Mouse (Mus musculus) right cerebral cortex, postnatal 36 days (tissue): ENCODE measurements around the gene Fut2.

ENCODE experiments used
- DNase-seq, 2 experiments: peaks; one replicate each; pipeline ENCODE4 v3.0.0; 2022; ENCODE audit warnings: low spot score in 2 of 2, mixed read lengths in 1 of 2

Fut2 gene

DNA sequence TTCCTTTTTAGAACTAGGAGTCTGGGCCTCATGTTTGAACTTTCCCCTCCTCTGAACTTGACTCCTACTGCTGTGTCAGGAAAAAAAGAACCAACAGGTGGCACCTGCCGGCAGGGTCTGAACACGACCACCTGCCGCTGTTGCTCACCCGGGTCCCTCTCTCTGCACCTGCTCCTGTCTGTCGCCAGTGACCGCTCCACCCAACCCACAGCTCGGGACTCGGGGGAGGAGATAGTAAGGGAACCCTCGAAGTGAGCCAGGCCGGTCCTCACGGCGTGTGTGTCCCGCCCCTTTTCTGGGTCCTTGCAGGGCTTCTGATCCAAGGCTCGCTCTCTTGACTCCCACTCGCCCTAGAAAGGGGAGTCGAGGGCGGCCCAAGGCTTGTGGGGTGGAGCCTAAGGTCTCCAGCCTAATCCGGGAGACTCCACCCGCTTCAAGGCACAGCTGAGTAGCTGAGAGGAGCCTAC is 26.6 kb downstream of the Fut2 start, which contains the start of gene Mamstr:
TSS of gene Mamstr (plus strand) at position 417 of the 467 bp plus-strand sequence.
- no peak for DNase-seq

DNA sequence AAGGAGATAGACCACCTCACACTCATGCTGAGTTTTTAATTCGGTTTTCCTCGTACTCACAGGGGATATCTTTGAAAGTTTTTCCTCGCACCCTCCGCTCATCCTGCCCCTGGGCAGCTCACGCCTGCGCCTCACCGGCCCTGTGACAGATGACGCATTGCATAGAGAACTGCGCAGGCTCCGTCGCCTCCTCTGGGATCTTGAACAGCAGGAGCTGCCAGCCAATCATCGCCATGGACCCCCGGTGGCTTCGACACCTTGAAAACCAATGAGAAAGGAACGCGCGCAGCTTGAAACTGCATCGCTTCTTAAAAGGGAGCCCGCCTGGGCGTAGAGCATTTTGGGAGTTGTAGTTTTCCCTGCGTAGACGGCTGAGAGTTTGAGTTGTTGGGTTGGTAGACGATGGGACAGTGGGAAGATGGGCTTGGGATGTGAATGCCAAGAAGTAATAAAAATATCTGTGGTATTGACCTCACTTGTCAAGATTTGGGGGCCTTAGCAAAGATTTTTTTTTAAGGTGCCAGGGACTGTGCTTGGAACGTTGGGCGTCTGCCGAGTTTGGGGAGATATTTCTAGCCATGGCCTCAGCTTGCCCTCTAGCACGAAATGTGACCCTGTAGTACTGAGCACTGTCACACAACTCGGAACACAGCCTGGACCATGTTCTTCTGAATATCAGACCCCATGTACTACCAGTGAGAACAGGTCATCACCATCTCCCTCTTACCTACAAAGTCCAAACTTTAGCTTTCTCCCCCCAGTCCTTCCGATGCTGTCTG is 27.4 kb downstream of the Fut2 start:
- peak; percentile 97 to 98 for DNase-seq

DNA sequence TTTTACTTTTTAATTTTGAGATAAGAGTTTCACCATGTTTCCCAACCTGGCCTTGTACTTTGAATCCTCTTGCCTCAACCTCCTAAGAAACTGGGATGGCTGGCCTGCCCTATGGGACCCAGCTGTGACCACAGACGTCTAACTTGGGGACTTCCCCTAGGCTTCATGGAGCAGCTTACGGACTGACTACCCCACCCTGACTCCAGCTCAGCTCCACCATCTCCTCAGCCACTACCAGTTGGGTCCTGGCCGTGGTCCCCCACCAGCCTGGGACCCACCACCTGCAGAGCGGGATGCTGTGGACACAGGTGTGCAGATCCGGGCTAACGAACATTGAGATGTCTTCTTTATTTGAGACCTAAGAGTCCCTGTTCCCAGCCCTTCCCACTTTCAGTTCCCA is 28.5 kb downstream of the Fut2 start:
- DNase-seq: no peak

DNA sequence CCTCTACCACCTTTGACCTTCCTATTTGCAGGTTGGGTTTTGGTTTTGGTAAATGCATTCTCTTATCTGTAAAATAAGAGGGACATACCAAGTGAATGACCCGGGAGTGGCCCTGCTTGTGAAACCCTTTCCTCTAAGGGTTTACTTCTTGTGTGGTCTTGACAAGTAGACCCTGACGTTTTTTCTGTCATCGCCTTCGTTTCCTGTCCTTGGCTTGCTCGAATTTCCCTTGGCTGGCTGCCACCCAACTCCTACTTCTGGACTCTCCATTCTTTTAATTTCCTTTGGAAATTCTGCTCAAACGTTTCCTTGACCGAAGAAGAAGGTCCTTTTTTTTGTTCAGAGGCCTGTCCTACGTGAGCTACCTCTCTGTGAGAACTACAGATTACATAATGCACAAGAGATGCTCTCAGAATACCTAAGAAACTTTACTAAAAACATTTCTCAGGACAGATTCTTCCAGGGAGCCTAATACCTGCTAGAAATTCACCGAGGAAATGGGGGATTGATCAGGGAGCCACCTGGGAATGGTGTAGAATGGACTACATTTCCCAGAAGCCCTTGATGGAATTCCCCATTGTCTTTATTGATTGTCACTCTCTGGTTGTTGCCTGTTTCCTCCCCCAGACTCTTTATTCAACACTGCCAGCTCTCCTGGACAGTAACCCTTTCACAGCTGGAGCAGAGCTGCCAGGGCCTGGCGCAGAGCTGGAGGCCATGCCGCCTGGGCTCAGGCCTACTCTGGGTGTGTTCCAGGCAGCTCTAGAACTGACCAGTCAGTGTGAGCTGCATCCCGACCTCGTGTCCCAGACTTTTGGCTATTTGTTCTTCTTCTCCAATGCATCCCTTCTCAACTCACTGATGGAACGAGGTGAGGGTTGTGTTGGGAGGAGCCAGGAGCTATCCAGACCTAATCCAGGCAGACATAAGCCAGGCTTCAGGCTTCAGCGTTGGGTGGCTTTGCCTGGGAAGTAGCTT is 30.2 kb downstream of the Fut2 start:
- DNase-seq: no peak

DNA sequence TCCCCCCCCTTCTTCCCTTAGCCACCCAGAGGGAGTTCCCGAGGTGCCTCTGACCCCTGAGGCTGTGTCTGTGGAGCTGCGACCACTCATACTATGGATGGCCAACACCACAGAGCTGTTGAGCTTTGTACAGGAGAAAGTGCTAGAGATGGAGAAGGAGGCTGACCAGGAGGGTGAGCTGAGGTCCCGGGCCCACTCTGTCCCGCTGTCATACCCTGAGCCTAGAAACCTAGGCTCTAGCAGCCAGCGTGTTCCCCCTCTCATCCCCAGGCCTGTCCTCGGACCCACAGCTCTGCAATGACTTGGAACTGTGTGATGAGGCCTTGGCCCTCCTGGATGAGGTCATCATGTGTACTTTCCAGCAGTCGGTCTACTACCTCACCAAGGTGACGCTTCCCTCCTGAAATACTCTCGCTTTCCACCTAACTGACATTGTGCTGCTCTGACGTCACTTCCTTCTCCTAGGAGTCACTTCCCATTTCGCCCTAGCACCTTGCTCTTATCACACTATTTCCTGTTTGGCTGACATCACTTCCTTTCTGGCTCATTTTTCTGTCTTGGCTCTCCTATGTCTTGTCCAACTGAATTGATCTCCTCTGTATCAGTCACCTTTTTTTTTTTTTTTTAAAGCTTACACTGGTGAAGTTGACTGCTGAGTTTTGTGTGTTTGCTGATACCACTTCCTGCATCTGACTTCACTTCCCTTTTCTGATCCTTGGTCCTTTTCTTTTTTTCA is 31.1 kb downstream of the Fut2 start:
- no peak for DNase-seq

DNA sequence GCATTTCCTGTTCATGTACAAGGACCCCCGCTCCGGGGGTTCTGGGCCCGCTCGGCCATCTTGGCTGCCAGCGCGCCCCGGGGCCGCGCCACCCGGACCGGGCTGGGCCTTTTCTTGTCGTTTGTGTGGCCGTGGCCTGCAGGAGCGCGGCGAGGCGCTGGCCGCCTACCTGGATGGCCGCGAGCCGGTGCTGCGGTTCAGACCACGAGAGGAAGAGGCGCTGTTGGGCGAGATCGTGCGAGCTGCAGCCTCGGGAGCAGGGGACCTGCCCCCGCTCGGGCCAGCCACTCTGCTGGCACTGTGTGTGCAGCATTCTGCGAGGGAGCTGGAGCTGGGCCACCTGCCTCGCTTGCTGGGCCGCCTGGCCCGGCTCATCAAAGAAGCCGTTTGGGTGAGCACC is 33.7 kb downstream of the Fut2 start:
- DNase-seq: no peak

DNA sequence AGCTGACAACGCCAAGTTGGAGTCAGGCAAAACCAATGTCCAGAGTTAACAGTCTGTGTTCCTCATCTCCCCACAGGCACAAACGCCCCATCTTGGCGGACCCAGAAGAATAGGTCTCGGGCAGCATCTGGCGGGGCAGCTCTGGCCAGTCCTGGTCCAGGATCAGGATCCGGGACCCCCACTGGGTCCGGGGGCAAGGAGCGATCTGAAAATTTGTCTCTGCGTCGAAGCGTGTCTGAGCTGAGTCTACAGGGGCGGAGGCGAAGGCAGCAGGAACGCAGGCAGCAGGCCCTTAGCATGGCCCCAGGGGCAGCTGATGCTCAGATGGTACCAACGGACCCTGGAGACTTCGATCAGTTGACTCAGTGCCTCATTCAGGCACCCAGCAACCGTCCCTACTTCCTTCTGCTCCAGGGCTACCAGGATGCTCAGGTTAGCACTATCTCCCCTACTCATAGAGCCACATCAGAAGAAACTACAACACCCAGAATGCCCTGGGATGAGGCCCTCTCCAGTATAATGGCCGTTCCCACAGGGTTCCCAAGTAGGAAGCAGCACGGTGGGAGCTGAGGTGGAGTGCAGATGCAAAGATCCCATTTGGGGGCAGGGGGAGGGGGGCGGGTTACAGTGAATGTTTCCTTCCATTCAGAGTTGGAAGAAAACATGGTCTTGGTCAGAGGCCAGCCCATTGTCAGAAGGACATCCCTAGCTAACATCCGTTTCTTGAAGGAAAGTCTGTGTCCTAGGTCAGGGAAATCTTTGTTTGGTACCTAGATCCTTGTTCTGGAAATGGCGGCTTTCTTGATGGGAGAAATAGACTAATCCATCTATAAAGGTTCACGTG is 35.9 kb downstream of the Fut2 start:
- DNase-seq: no peak

DNA sequence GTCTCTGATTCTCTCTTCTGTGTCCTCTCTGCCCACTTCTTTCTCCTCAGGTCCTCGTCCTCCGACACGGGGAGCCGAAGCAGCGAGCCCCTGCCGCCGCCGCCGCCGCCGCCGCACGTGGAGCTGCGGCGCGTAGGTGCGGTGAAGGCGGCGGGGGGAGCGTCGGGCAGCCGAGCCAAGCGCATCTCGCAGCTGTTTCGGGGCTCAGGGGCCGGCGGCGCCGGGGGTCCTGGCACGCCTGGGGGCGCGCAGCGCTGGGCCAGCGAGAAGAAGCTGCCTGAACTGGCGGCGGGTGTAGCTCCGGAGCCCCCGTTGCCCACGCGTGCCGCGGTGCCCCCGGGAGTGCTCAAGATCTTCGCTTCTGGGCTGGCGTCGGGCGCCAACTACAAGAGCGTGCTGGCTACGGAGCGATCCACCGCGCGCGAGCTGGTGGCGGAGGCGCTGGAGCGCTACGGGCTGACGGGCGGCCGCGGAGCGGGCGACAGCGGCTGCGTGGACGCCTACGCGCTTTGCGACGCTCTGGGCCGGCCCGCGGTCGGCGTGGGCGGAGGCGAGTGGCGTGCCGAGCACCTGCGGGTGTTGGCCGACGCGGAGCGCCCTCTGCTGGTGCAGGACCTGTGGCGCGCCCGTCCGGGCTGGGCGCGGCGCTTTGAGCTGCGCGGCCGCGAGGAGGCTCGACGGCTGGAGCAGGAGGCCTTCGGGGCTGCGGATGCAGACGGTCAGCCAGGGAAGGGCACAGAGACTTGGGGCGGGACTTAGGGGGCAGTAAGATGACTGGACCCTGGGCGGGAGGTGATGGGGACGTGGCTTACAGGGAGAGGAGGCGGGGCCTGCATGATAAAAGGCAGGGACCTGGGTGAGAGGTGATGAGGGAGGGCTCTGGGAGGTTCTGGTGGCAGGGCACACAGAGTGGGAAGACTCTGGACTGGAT is 37.6 kb downstream of the Fut2 start:
- peak; percentile 63 to 71 for DNase-seq

DNA sequence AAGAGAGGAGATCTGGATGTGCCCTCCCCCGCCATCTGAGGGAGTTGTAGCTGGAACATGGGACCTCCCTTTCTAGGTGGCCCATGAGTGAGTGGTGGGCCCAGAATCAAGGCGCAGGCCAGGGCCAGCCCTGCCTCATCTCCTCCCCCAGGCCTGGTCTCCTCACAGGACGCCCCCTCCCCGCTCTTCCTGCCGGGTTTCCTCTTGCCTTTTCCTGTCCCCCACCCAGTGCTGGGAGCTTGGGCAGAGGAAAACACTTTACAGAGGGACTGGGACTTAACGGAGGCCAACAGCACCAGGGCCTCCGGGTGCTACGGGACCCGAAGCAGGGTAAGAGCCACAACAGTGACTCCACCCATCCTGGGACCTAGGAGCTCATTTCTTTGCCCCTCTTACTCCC is 38.9 kb downstream of the Fut2 start, which contains the start of gene Rasip1:
TSS of gene Rasip1 (plus strand) at position 228 of the 400 bp plus-strand sequence.
- no peak for DNase-seq

DNA sequence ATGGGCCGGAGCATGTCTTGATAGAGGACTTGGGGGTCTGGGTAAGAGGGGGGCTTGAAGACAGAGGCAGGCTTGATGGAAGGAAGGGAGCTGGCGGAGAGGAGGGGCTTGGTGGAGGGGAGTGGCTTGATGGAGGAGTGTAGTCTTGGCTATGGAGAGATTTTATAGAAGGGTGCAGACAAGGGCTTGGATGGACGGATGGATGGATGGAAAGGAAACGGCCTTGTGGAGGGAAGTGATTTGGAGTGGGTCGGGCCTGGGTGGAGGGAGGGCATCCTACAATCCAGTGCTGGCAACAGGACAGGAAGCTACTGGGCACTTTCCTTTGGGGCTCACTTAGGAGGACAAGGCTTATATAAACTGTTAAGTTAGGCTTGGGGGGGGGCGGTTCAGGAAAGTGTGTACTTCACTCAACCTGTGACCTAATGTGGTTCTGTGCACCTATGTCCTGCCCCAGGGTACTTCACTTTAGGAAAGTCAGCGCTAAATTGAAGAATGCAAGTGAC is 39.6 kb downstream of the Fut2 start:
- no peak for DNase-seq

DNA sequence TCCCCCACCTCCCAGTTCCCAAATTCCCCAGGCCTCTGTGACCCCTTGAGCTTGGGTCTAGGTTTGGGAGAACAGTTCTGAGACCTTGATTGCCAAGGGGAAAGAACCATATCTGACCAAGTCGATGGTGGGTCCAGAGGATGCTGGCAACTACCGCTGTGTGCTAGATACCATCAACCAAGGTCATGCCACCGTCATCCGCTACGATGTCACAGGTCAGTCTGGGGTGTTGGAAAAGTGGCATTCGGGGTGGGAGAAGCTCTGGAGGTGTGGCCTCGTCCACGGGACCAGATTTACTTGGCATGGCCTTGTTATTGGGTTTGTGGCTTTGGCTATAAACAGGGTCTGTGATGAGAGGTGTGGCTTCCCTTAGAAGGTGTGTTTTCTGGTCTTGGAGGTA is 40.7 kb downstream of the Fut2 start:
- DNase-seq: no peak

DNA sequence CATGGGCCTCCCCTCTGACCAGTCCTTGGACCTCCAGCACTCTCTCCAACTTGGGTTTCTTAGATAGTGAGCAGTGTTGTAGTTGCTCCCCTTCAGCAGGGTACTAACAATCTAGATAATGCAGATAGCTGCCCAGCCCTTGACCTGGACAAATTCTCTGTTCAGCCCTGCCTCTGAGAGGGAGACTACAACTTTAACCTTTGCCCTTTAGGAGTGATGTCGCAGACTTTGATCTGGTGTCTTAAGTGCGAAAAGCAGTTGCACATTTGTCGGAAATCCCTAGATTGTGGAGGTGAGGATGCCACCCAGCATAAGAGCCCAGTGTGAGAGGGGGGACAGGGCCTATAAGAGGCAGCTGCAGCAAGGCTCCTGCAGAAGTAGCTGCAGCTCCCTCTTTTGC is 41.5 kb downstream of the Fut2 start:
- DNase-seq: no peak

DNA sequence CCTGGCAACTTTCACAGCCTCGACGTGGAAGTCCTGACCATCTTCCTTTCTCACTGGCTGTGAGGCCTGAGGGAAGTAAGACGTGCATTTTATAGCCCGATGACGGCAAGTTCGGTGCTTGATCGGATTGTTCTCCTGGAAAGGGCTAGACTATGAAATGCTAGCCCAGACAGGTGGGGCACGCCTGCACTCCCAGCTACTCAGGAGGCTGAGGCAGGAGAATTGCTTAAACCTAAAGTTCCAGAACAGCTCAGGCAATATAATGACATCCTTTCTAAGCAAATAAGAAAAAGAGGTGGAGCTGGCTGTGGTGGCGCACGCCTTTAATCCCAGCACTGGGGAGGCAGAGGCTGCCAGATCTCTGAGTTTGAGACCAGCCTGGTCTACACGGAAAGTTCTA is 42.7 kb downstream of the Fut2 start:
- DNase-seq: no peak

DNA sequence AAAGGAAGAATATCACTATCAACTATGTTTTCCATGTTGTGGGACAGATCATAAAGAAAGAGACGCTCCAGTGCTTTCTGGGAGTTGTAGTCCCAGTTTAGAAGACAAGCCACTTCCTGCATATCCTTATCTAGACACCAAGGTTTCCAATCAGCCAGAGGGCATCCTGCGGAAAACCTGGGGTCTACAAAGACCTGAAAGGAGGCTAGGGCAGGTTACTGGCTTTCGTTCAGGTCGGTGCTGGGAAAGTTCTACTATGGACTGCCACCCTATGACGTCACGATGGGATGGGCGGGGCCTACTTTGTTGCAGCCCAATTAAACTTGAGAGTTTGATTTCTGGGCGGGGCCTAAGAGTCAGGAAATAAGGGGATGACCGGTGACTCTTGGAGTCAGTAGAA is 44.8 kb downstream of the Fut2 start, which contains the start of gene Izumo1:
TSS of gene Izumo1 (plus strand) at position 369 of the 400 bp plus-strand sequence.
- no peak for DNase-seq

DNA sequence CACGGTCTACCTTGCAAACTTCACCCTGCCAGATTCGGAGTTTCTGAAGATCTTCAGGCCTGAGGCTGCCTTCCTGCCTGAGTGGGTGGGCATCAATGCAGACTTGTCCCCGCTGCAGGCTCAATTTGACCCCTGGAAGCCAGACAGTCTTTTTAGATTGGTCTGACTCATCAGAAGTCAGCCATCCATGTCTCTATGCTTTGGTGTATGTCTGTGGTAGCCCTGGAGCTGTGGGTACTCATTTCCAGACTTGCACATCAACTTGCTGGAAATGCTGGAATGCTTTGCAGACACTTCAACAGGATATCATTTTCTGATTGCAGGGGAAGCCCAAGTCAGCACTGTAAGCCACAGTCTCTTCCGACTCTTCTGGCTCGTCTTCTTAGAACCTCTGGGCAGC is 46.6 kb downstream of the Fut2 start:
- no peak for DNase-seq

DNA sequence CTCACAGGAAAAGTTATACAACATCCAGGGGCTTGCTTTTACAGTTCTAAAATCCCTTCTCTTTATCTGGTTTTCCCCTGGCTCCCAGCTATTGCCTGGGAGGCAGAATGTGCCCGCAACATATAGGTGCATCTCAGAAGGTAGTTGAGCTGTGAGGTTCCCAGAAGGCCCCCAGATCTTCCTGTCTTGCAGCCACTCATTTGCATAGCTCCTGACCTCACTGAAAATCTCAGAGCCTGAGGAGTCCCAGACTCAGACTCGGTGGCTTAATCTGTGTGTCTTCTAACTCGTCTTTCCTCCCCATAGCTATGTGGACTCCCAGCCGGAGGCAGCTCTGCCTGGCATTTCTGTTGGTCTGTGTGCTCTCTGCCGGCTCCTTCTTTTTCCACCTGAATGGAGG is 47.9 kb downstream of the Fut2 start:
- DNase-seq: no peak

DNA sequence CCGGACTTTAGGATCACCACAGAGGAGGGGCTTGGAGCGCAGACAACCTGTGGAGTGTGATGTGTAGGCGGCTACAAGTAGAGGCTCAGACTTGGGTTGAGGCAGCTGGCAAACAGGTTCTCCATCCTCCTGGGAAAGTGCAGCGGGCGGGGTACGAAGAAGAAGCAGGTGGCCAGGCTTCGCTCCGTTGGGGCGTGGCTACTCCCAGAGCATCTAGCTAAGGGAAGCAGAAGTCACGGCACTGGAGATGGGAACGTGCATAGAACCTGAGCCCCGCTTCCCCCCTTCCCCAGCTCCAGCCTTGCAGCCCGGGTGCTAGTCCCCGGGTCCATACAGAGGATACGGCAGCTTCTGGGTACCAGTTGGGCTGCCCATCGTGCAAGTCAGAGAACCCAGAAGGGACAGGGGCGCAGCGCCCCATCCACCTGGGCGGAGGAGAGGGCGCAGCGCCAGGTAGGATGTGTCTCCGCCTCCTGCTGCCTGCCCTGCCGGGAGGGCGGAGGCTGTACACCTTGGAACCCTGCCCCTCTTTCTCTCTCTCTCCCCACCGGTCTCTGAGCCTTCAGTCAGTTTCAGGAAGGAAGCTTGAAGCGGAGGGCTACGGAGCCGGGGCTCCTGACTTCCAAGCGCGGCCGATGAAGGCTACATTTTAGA is 49.0 kb downstream of the Fut2 start, which contains the start of gene Fut1:
TSS of gene Fut1 (plus strand) at position 248 of the 654 bp plus-strand sequence.
- DNase-seq: no peak

DNA sequence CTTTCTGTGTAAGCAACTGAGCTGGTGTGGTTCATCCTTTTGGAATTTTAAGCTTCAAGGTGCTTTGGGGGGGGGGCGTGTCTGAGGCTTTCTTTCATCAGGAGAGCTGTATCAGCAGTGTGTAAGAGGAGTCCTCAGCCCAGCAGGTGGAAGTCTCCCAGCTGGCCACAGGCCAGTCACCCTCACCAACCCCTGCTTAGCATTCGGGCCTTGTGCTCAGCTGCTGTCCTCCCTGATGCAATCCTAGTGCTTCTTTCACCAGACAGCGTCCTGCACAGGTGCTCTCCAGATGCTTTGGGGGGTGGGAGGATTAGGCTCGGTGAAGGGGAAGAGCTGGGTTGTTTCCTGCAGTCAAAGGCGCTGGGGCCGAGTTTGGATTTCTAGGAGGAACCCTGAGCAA is 49.9 kb downstream of the Fut2 start:
- no peak for DNase-seq

DNA sequence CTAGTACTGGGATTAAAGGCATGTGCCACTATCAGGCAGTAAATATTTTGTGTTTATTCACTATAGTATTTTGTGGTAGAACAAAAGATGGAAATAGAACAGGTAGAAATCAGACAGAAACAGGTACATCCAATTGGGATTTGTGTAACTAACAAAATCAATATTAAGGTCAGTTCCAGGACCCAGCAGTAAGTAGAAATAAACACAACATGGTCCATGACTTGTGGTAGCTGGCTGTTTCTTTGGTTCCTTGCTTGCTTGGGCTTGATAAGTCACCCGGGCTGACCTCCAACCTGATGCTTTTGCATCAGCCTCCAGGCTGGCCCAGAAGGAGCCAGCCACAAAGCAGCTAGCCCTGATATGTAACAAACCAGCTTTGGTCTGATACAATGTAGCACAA is 56.7 kb downstream of the Fut2 start:
- no peak for DNase-seq
